Mouse (Mus musculus) testis, adult 2 months (tissue): ENCODE data around the gene Pgap3. TPM values are rescaled to one million over a fixed set of nuclear protein-coding genes. Genes with fewer than 3 reads are reported as not detected.

Experiments
- H3K27ac ChIP-seq: fragments of 200-500 bp; 2 replicates; pipeline ENCODE4 v1.5.1; 2012; ENCODE audit warnings: low read depth, low read length; ENCODE audit not compliant: control insufficient read depth, insufficient read depth
- H3K27me3 ChIP-seq: fragments of 200-500 bp; 2 replicates; pipeline ENCODE4 v1.6.1; 2012; ENCODE audit warnings: mild to moderate bottlenecking, low read length, moderate library complexity; ENCODE audit not compliant: control insufficient read depth, insufficient read depth
- H3K36me3 ChIP-seq: fragments of 200-500 bp; 2 replicates; pipeline ENCODE4 v1.6.1; 2012; ENCODE audit warnings: mild to moderate bottlenecking, low read length; ENCODE audit not compliant: control insufficient read depth, insufficient read depth
- H3K4me1 ChIP-seq: fragments of 200-500 bp; 2 replicates; pipeline ENCODE4 v1.6.1; 2012; ENCODE audit warnings: low read length; ENCODE audit not compliant: control insufficient read depth, insufficient read depth
- H3K4me3 ChIP-seq: fragments of 200-500 bp; 2 replicates; pipeline ENCODE4 v1.5.1; 2012; ENCODE audit warnings: low read depth, mild to moderate bottlenecking, low read length, moderate library complexity, mixed read lengths; ENCODE audit not compliant: control insufficient read depth
- CTCF ChIP-seq: fragments of 200-500 bp; IDR thresholded peaks from 2 replicates; pipeline ENCODE4 v1.5.1; 2012; ENCODE audit warnings: low read depth, mild to moderate bottlenecking, inconsistent platforms, low read length, moderate library complexity; ENCODE audit not compliant: control insufficient read depth, insufficient read depth, insufficient replicate concordance
- POLR2A ChIP-seq: fragments of 200-500 bp; IDR thresholded peaks from 2 replicates; pipeline ENCODE4 v1.6.1; 2012; ENCODE audit warnings: low read depth, mild to moderate bottlenecking, inconsistent platforms, low read length, moderate library complexity; ENCODE audit not compliant: control insufficient read depth
- polyA plus RNA-seq: library from polyadenylated mRNA; depleted of rRNA; stranded (reverse); fragments of >200 nt; gene quantifications from 2 replicates; pipeline ENCODE4 v1.2.3, GENCODE M21; 2012

Pgap3 gene
- polyA plus RNA-seq, 1 experiment, result 4.9 TPM

DNA sequence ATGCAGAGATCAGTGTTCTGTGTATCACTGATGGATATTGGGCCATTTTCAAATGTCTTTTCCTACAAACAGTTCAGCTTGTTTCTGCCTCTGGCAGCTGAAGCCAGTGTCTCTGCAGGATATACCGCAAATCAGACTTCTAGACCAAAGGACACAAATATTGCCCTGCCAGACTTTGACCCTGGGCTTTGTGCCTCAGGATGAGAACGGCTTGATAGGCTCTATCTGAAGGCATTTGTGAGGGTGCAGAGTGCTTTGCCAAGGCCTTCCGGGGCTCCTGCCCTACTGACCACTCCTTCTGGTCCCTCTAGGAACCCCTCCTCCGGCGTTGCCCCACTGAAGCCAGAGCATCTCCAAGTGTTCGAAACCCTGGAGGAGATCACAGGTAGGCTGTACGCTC lies 26.3 kb upstream of the Pgap3 start:
- Histone ChIP-seq H3K4me1 (no peaks in the 10 kb centered on the region), H3K36me3 (no peaks in the 10 kb centered on the region), H3K4me3 (no peak overlapping the region), H3K27ac (no peak overlapping the region), H3K27me3 (no peaks in the 10 kb centered on the region)
- TF ChIP-seq CTCF, result no peak
- no peak for TF ChIP-seq POLR2A

DNA sequence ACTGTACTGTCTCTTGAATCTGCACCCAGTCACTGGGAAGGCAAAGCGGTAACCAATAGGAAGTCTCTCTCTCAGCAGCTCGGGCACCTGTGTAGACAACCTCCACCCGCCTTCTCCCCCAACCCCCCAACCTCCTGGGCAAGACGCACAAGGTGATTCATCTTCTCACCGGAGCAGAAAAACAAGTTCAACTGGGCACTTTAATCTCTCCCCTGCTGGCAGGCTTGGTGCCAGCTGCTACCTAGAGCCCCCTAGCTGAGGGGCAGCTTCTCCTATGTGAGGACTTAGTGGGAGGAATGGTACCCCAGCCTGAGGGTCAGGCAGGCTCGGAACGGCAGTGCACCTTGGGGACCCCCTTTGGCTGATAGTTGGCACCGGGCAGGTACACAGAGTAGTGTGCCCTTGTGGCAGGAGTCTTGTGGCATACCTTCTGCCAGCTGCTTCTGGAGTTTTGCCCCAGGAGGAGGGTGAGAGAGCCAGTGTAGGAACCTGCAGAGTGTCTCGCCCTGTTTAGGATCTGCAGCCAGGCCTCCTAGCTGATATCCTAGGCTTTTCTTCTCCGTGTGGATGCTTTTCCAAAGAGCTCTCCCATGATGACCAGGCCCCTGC lies 18.8 kb upstream of the Pgap3 start:
- Histone ChIP-seq H3K4me3 (no peak overlapping the region), H3K27me3 (no peaks in the 10 kb centered on the region), H3K27ac (no peak overlapping the region), H3K36me3 (no peaks in the 10 kb centered on the region), H3K4me1 (no peaks in the 10 kb centered on the region)
- TF ChIP-seq CTCF (no peak), POLR2A (no peak)

DNA sequence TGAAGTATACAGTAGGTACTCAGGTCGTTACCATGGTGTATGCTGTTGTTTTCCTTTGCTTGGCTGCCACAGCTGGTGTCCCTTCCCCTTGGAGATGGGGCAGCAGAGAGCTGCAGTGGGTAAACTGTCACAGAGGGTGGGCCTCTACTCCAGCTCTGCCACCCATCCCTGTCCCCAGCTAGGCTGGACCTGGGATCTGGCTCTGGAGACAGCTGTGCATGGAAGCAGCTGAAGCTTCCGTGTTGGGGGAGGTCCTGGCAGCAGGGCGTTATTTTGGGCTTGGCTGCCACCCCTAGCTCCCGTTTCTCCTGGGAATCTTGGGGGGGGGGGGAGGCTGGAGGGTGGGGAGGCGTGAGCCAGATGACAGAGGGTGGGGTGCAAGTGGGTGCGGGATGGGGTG lies 18.0 kb upstream of the Pgap3 start:
- Histone ChIP-seq H3K4me3 (no peak overlapping the region), H3K36me3 (no peaks in the 10 kb centered on the region), H3K4me1 (no peaks in the 10 kb centered on the region; the same call in none of the 2 replicates), H3K27ac (no peak overlapping the region), H3K27me3 (no peaks in the 10 kb centered on the region)
- TF ChIP-seq CTCF (no peak), POLR2A (no peak)

DNA sequence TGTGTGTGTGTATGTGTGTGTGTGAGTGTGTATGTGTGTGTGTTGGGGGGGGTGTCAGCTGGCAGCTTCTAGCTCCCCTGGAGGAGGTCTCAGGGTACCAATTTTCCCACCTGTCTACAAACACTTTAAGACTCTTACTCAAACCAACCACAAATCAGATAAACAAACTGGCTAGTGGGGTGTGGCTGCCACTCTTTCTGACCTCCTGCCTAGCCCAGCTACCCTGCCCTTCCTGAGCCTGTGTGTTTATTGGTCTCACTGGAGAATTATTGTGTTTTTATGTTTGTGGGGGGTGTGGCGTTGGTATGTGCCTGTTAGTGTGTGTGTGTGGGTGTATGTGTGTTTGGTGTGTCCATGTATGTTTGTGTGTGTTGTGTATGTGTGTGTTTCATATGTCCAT lies 16.8 kb upstream of the Pgap3 start:
- TF ChIP-seq CTCF (no peak), POLR2A (no peak)
- Histone ChIP-seq H3K27me3 (no peaks in the 10 kb centered on the region), H3K27ac (no peak overlapping the region), H3K36me3 (no peaks in the 10 kb centered on the region), H3K4me3 (no peak overlapping the region), H3K4me1 (peaks cover 8% of the 10 kb centered on the region)

DNA sequence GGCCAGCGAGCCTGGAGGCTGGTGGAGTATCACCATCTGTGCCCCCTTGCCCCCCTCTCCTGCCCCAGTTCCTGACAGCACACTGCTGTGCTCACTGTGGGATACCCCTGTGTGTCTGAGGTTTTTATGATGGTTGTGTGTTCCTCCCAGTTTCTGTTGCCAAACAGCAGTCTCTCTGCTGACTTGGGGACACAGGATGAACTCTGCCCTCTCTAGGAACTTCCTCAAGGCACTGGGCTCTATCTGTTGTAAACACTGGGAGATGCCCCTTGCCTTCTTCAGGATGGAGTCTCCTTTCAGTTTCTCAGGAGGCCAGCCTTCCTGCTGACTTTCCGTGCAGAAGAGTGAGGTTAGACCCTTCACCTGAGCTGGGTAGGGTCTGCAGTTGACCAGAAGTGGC lies 13.9 kb upstream of the Pgap3 start:
- H3K36me3 ChIP-seq, result no peaks in the 10 kb centered on the region
- no peak overlapping the region for H3K4me3 ChIP-seq
- TF ChIP-seq POLR2A (no peak), CTCF (no peak)
- no peaks in the 10 kb centered on the region for H3K27me3 ChIP-seq
- no peak overlapping the region for H3K27ac ChIP-seq
- peaks cover 12% of the 10 kb centered on the region for H3K4me1 ChIP-seq

DNA sequence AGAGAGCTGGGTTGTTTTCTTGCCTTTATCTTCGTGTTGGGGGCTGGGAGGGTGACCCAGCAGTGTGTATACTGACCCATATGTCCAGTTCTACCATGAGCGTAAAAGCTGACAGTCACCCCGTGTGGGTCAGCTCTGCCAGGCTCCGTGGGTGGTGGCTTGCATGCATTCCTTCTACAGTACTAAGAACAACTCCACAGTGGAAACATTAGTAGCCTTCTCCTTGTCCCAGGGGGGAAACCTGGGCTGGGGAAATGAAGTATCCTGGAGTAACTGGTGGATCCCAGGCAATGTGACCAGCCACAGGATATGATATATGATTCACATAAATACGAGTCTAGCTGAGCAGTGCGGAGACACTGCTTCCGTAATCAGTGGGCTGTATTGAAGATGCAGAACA lies 13.4 kb upstream of the Pgap3 start:
- Histone ChIP-seq H3K36me3 (no peaks in the 10 kb centered on the region), H3K27me3 (no peaks in the 10 kb centered on the region), H3K27ac (no peak overlapping the region), H3K4me1 (peaks cover 15% of the 10 kb centered on the region), H3K4me3 (no peak overlapping the region)
- no peak for TF ChIP-seq CTCF
- TF ChIP-seq POLR2A, result no peak

DNA sequence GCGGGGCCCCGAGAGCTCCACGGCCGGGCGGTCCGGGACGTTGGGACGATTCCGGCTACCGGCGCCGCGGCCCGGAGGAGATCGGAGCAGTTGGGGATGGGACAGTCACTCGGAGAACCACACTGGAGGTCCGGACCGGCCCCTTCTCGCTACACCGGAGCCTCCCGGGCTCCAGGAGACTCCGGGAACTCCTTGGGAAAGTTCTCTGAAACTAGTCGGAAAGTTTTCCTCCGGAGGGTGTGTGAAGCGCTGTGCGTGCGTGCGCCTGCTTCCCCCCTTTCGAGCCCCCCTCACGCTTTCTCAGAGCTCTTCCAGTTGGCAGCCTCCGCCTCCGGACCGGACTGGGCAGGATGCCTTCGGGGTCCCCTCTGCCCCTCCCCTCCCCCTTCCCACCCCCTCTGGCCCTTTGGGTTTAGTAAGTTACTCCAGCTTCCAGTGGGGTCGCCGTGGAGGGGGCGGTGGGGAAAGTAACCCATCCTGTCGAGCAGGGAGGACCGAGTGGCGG lies 12.6 kb upstream of the Pgap3 start:
- Histone ChIP-seq H3K4me1 (peaks cover 16% of the 10 kb centered on the region), H3K27me3 (no peaks in the 10 kb centered on the region), H3K4me3 (peak overlapping the region; percentile 76), H3K36me3 (no peaks in the 10 kb centered on the region), H3K27ac (no peak overlapping the region)
- TF ChIP-seq CTCF (no peak), POLR2A (no peak)

DNA sequence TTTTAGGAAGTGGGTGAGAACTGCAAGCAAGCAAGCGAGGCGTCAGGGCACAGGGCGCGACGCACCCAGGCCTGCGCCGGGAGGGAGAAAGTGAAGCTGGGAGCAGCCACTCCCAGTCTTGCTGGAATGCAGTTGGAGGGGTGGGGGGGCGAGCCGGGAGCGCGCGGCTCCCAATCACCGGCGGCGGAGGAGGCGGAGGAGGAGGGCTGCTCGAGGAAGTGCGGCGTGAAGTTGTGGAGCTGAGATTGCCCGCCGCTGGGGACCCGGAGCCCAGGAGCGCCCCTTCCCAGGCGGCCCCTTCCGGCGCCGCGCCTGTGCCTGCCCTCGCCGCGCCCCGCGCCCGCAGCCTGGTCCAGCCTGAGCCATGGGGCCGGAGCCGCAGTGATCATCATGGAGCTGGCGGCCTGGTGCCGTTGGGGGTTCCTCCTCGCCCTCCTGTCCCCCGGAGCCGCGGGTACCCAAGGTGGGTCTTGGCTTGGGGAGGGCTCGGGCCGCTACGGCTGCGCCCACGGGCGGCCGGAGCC lies 12.0 kb upstream of the Pgap3 start, which contains the start of gene Erbb2:
Erbb2 (plus strand) TSS at position 198 of the 524 bp plus-strand sequence.
- Histone ChIP-seq H3K4me3 (peak within 1 kb of the TSS; percentile 76), H3K4me1 (peaks cover 16% of the 10 kb centered on the region), H3K27ac (no peak within 1 kb of the TSS), H3K36me3 (no peaks in the 10 kb centered on the region), H3K27me3 (no peaks in the 10 kb centered on the region)
- TF ChIP-seq CTCF (no peak), POLR2A (peak; percentile 40)
